Mouse (Mus musculus) spleen, adult 18-20 months (tissue): ENCODE results near the gene Ddias.
"Not testable (repeated sequence)": the region's sequence is repeated elsewhere in the genome, so short reads cannot be mapped to it uniquely, and the experiment has no call there.

Source experiments
- DNase-seq, 2 experiments: peaks; one replicate each; pipeline ENCODE4 v3.0.0; 2022; ENCODE audit warnings: mixed read lengths in 2 of 2

Ddias gene

DNA sequence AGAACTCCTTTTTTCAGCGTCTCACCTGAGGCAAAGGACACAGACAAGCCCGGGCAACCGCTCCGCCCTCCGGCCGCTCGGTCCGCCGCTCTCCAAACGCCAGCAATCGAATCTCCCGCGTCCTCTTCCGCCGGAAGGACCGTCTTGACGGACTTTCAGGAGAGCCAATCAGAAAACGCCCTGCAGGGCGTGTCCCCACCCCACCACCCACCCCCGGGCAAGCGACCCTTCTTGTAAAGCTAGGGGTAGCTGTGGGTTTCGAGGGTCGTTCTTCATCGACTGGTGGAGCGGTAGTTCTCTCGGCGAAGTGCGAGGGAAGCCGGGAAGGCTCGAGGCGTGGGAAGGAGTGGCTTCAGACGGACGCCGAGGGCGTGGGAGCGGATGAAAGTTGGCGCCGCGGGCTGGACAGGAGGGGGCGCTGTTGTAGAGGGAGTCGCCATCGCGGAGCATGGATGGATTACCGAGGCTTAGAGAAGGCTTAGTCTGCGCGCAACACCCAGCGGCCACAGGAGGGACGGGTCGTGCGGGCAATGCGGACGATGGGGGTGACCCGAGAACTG is at the start of gene Ddias, which contains the start of gene Prcp:
Gene Ddias, minus strand, starts transcription at position 132 of the 560 bp plus-strand sequence.
Gene Prcp, plus strand, starts transcription at position 355 of the 560 bp plus-strand sequence.
- DNase-seq = peak; percentile 84 to 92

DNA sequence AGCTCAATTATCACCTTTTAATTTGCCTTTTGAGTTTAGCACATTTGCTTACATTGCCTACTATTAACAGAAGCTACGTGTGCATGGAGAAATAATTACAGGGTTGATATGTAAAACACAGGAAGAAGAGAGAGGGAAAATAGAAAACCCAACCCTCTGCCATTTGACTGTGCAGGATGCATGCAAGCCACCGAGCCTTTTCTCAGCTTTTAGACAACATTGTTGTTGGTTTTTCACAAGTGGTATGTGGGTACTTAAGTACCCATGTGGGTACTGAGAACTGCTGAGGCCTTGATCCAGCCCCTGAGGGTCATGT is 46.8 kb upstream of the Ddias start:
- no peak for DNase-seq

DNA sequence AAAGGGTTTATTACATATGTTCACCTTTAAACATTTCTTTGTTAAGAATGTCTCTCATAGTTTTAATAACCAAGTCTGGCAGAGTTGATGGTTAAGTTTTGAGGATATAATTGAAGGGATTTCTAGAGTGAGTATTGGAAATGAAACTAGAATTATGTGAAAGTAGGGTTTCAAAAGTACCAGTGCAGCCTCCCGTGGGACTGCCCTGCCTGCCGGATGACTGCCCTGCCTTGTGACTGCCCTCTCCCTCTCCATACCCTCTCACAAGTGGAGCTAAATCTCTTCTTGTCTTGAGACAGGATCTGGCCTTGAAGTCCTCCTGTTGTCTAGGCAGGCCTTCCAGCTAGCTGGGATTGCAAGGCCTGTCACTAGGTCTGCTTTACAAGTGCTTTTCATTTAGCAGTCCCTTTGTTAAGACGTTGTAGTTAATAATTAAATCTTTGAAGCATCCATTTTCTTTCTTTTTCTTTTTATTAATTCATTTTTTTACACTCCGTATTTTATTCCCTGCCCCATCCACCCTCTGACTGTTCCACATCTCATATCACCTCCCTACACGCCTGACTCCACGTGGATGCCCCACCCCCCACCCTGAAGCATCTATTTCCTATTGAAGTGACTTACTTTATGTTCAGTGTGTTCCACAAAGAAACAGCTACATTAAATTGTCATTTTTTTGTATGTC is 46.3 kb upstream of the Ddias start:
- no peak for DNase-seq

DNA sequence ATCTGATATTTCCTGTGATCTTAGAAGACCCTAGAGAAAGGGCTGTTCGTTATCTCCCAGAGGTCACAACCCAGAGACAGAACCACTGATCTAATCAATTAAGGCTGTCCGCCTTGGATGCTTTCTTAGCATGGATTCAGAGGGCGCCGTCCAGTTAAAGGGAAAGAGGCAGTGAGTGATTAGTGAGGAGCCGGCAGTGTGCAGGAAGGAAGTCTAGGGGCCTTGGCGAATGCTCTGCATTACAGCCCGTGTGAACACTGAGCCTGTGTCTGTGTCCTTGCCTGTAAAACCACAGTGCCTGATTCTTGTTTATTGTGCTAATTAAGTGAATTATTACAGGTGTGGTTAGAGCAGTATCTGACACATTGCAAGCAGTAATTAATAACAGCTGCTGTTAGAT is 30.2 kb upstream of the Ddias start:
- DNase-seq = not testable (repeated sequence)

DNA sequence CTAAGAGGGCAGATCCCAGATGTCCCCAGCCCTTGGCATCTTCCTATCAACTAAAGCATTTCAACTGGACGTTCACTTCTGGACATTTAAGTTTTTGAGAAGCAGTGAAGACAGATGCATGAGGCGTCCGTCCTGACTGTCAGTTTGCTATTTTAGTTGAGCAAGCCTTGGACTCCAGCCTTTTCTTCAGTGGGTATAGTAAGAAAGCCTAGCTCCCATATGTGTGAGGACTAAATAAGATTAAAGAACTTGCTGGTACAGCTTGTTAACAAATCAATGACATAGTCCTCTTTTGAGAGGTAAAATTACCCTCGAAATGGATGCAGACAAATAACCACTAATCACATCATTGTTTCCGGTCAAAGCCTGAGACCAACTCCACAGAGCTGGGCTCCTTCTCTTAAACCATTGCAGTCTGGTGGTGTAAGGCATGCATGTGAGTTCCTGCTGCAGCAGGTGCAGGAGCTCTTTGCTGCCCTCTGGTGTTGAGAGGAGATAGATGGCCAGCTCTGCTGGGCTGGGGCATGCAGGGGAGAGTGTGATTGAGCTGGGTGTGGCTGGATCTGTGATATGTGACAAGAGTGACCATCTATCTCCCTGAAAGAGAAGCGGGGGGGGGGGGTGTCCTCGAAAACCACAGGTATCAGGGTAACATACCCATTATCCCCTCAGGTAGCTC is 29.5 kb upstream of the Ddias start:
- DNase-seq = peak; percentile 43 to 63

DNA sequence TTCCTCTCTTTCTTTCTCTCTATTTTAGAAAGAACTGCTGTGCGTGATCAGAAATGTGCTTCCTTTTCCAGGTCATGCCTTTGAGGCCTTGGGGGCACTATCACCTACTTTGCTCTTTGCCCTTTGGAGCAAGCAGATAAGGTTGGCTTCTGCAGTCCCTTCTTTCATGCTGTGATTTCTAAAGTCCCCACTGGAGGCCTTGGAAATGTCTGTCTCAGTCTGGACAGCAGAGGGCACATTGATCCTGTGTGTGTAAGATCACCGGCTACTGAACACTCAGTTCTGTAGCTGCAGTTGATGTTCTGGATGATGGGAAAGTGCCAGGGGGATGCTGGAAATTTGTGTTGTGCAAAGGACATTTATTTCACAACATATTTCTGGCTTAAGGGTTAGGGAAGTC is 23.0 kb upstream of the Ddias start:
- no peak for DNase-seq

DNA sequence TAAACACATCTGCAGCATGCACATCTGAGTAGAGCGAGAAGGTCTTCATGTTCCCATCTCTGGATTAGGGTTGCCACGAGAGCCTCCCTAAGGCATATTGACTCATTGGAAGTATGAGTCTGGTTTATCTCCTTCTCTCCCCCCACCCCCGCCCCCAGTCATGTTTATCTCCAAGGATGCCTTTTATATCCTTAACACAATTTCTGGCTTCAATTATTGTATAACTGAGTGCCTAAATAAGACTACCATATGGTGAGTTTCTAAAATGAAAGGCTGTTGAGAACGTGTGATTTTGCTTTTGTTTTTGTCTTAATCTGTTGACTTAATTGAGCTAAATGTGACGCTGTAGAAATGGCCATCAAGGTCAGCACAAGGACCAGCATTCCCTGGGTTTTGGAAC is 22.0 kb upstream of the Ddias start:
- no peak for DNase-seq

DNA sequence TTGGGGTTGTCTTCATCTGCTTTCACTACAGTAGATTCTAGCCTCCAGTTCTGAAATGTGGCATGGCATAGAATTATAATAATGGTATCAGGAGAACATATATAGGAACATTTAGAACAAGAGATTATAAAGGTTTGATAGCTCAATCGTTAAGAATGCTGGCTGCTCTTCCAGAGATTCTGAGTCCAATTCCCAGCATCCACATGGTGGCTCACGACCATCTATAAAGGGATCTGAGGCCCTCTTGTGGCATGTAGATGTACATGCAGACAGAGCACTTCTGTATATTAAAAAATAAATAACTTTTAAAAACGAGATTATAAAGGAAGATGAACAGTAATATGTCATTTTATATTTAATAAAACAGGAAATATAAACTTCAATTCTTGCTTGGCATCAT is 19.4 kb upstream of the Ddias start:
- DNase-seq = no peak

DNA sequence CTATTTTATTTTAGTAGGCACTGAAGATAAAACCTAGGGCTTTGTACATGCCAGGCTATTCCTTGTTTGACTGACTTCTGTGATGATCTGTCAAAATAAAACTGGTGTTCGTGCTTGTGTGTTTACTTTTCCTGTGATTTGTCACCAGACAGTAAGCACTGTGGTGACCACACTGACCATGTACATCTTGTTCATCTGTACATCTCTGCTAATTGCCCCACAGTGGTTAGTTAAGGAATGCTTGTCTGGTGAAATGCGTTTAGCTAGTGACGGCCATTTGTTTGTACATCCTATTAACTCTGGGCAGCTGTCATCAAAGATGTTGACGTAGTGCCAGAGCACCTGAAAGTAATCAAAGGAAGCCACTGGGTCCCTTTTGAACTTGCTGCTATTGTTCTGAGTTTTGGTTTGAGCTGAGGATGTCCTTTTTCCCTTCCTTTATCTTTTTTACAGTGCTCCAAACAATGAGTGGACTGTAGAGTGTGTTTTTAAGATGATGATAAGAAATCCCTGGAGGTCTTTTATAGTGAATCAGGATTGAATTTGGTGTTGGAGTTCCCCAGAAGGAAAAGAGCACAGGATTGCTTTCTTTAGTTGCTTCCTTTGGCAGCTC is 16.7 kb upstream of the Ddias start:
- DNase-seq = no peak

DNA sequence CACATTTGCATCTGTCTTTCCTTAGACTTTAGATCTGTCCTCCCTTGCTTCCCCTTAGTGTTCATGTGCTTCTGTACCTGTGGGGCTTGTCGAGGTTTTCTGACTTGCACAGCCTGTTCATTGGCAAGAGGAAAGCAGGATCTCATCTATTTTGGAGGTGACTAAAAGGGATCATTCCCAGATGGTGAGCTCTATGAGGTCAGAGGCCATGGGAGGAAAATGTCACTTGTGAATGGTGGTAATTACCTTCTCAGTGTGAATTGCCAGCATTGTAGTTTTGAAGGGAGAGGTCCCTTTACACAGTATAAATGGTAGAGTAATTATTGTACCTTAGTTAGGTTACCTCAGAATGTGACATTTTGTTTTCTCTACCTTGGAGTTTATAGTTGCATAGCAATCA is 16.2 kb upstream of the Ddias start:
- no peak for DNase-seq

DNA sequence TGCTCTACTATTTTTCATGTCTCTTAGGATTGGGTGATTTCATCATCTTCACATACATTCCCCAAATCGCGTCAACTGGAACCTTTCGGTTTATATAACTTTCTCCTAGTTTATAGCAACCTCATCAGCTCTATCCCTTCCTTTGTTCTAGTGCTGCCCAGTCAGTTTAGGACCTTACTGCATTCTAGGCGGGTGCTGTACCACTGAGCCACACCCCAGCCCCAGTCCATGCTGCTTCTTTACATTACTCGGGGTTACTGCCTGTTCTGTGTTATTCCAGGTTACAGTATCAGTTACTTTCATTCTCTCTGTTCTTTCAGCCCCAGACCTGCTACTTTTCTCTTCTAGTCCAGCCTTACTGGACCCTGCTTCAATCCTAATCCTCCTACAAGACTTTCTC is 13.2 kb upstream of the Ddias start:
- DNase-seq = no peak

DNA sequence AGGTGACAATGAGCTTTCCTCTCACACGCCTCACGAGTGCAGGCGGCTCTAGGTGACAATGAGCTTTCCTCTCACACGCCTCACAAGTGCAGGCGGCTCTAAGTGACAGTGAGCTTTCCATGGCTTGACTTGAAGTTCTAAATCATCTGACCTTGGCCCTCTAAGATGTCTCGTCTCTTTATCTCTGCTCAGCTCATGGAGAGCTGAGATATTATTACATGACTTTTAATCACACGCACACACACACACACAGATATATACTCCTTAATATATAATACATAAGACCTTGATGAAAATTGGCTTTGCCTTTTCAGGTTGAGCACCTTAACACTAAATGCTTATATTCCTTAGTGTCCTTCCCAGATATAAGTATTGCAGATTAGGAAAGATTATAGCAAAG is 12.8 kb upstream of the Ddias start:
- no peak for DNase-seq

DNA sequence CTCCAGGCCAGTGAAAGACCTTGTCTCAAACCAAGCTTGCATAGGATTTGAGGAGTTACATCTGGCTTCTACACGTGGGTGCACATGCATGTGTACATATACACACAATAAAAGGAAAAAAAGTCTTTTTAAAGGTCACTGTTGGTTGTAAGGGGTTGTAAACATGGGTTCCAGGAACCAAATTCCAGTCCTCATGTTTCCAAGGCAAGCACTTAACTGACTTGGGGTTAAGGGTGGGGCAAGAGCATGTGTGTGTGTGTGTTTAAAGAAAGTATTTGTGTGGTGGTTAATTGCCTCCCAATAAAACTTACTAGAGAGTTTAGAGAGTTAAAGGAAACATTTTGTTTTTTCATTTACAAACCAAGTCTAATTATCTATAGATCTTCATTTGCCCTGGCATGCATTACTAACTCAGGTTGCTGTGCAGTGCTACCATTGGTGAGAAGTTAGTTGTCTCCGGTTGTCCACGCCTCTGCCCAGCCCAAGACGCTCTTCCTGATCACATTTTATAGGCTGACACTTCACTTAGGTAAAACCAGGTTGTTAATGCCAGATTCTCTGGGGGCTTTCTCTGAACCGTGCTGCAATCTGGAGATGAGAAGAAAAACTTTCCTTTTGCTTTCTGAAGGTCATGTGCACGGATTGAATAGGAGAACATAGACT is 11.1 kb upstream of the Ddias start:
- DNase-seq = no peak

DNA sequence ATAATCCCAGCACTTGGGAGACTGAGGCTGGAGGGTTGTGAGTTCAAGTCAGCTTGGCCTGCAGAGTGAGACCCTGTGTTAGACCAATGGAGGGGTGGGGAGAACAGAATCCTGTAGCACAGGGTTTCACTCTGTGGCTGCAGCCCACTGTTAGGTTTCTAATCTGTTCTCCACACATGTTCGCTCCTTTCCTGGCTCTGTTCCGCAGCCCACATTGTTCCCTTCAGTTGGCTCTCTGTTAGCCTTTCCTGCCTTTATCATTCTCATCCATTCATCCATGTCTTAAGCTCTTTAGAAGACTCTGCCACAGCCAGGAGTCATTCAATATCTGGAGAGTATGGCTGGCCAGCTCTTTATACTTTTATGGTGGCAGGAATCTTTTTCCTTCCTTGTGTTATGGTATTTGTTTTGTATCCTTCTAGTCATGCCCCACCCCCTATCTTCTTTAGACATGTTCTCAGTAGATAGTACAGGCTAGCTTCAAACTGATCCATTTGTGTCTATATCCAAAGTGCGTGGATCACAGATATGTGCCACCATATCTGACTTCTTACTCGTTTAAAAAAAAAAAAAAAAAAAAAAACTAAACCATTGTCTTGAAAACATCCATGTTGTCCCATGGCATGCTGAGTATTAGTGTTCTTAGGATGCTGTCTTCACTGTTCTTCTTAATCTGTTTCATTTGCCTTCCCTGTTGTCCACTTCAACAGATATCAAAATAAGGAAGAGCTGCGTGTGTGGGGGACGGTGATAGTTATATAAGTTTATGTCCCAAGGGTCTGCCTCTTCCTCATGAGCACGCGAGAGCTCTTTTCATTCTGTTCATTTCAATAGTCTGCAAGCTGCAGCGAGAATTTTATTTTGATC is 10.0 kb upstream of the Ddias start:
- DNase-seq = no peak

DNA sequence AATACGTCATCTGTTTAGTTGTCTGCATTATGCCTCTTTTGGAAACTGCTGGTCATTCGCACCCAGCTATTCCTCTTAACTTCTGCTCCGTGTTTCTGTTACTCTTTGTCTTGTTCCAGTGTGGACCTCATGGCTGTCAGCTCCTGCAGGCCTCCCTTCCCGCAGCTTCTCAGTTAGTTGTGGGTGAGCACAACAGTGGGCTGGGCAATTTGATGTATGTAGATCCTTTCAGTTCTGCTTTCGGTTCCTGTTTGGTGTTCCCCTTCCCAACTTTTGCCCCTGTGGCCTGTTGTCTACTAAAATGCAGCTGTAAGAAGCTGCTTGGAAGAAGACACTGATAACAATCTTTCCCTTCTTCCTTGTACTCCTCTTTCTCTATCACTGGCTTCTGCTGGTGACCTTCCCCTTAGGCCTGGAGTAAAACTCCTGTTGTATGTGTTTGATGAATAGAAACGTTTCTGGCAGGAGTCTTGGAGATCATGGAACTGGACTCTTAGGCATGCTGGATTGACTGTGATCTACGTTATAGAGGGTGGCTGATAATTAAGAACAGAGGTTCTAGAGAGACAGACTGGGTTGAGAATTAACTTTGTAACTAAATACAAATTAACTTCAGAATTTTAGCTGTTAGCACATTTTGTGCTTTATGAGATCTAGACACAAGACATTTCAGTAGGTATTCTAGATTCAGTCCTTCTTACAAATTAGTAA is 4.7 kb upstream of the Ddias start:
- peak; percentile 24 to 30 for DNase-seq

DNA sequence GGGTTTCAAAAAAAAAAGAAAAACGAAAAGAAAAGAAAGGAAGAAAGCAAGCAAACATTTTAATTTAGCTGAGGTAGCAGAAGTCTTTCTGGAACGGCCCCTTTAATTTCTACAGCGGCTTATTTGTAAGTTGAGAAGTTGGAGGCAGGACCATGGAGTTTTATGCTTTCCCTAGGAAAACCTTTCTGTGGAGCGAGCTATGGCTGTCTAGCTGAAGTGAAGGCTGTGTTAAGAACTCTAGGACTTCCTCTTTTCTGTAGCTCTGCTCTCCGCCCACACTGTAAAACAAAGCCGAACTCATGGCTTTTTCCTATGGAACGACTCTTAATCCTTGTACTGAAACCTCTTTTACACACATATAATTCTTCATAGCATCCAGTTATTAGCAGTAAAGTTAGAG is 2.5 kb upstream of the Ddias start:
- DNase-seq = no peak

DNA sequence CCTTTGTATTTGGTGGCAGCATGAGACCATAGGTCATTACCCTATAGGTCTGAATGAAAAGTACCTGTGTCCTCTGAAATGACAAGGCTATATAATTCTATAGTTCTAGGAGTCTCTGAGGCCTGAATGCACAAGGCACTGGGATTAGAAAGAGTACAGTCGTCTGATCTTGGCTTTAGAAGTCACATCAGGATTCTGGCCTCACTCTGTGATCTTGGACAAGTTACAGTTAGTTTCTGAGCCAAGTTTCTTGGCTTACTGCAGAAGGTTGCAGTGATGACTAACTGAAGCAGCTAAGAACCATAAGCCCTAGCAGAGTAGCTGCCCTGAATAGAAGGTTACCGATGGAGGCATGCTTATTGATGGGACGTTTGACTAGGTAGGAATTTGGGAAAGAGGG is 2.0 kb upstream of the Ddias start:
- no peak for DNase-seq

DNA sequence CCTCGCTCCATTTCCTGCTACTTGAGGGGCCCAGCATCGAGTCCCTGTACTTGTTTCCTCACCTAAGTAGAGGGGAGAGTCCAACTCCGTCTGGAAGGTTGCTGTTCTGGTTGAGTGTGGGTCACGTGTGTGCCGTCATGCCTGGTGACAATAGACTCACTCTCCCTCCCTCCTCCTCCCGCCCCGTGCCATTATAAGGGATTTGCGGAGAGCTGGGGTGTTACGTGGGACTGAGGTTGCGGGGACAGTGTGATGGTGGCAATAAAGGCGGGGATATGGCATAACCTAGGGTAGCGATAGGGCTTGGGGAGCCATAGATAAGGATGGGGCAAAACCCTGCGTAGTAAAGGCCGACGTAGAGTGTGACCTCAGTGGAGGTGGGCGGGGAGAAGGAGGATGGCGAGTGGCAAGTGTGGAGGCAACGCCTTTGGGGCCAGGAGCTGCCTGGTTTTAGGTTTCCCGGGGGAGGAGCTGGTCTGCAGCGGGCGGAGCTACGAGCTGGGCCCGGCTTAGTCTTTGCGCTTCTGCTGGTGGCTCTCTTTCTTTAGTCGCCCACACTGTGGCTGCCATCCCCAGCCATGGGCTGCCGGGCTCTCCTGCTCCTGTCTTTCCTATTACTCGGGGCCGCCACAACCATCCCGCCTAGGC is 838 bp upstream of the Ddias start:
- DNase-seq = peak; percentile 89 to 90

DNA sequence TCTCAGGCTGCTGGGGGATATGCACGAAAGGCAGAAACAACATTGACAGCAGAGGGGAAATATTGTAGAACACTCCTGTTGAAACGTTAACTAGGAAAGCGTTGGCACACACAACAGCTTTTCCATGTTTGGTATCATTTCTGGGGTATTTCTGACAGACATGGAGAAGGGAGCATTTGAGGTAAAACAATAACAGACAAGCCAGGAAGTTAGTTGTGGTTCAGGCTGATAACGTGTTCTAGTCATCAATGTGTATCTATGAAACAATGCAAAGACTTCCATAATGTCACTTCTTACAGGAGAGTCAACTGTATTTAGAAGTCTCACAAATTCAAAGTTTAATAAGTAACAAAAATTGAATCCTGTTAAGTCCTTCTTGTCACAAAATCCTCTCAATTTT is 2.5 kb downstream of the Ddias start:
- no peak for DNase-seq

DNA sequence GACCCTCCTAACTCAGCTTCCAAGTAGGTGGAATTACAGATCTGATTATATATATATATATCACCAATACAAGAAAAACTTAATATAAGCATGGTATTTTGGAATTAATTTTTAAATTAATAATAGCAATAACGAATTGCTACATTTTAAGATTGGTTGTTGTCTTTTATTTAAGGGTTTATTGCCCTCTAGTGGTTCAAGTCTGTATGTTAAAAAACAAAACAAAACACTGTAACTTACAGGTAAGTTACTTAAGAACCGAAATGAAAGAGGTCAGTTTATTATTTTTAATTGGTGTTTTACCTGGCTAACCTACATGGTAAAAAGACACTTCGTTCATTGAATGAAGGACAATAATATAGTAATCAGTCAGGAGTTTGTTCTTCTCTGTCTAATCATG is 3.9 kb downstream of the Ddias start:
- DNase-seq = no peak

DNA sequence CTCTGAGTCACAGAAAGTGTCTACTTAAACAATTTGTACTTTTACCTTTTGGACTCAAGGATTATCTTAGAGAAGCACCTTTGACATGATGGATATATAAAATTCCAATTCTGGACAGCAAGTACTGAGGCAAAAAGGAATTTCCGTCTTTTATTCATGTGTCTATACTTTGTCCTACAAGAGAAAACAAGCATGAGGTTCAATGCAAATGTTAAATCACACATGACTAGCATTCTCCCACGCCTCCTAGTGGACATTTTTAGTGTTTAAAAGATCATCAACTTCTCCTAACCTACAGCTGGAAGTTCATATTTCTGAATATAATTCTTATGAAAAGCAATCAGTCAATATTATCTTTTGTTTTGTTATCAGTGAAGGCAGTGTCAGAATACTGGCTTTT is 7.5 kb downstream of the Ddias start:
- DNase-seq = no peak
